Mouse (Mus musculus) T-helper 1 cell (primary cell): ENCODE measurements at regions not wholly inside any gene's neighbourhood (a gene's known extent, or its start where the extent isn't known, plus 50 kb on each side); places are given as distances from the start of the nearest gene placed in this dataset.

Source experiments
- in situ Hi-C: fragments of 300-600 bp; cut with MboI, MseI; formaldehyde crosslinking; loops from one replicate; pipeline ENCODE4 v1.15.1; 2025; ENCODE audit warnings: high pct_unique_total_duplicates

DNA sequence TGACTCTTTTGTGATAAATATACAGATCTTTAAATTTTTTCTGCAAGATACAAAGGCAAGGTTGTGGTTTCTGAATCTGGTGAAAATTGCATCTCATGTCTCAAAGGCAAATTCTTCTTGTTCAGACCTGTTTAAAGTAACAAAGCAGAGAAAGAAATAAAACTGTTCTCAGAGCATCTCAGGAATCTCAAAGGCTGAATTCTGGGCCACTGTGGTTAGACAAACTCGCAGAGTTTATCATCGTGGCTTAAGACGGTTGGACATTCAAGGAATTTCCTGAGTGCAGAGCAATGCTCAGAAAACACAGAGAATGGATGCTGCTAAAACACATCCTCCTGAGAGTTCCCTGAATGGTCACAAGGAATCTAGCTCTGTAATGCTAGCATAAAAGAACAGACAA, 429.5 kb upstream of the Pbx1 start:
- in situ Hi-C loops: no loop called here

DNA sequence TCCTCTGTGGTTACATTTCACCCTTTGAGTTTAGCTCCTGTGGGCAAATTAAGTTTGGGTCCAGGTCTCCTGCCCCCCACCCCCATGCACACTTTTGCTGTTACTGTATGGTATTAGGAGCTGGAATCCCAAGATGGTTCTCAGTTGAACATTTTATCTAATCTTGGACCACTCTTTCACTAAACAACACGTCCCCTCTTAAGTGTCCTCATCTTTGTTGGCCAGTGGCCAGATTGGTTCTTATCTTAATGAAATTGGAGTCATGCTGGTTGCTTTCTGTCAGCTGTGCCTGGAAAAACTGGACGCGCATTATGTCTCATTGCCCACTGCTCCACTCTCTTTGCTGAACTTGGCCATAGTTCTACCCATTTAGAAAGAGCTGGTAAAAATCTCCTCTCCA, 391.1 kb upstream of the Pbx1 start:
- in situ Hi-C loops: no loop called here

DNA sequence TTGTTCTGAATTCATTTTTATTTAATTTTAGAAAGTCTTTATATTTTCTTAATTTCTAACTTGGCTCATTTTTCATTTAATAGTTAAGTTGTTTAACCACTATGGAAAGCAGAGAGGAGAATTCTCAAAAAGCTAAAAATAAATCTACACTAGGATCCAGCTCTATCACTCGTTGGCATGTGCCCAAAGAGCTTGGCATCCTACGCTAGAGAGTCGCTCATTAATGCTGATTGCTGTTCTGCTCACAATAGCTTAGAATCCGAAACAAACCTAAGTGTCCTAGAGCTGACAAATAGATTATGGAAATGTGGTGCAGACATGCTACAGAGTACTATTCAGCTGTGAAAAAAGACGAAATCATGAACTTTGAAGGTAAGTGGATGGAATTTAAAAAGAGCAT, 386.3 kb upstream of the Pbx1 start:
- in situ Hi-C loops: no loop called here

DNA sequence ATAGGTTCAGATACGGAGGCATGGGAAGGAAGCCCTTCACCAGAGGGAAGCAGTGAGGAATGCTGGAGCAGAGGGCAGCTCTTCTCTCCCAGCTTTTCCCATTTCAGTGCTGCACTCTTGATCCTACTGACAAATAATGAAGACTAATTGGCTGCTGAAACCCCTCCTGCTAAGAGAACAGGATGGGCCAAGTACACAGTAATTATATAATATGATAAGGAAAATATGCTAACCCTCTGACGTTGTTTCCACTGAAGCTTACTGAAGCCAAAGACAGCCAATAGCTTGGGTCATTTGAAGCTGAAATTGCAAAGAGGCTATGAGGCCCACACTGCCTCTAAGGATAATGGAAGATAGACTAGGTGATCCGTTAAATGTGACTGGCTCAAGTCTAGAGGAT, 375.0 kb upstream of the Pbx1 start:
- in situ Hi-C loops: no loop called here

DNA sequence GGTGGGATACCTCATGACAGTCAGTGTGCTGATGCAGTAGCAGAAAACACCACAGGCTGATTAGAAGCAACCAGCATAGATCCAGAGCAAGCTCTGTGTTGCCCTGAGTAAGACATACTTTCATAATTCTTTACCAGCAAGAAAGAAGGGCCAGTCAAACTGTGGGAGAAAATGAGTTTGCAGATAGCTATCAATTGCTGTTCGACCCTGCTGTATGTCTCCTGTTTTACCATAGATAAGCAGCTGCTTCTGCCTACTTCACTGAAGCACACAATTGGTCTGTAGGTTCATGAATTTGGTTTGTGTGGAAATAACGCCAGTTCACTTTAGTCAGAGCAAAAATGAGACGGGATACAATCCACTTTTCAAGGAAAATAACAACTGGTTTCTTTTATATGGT, 373.4 kb upstream of the Pbx1 start:
- in situ Hi-C loops: no loop called here

DNA sequence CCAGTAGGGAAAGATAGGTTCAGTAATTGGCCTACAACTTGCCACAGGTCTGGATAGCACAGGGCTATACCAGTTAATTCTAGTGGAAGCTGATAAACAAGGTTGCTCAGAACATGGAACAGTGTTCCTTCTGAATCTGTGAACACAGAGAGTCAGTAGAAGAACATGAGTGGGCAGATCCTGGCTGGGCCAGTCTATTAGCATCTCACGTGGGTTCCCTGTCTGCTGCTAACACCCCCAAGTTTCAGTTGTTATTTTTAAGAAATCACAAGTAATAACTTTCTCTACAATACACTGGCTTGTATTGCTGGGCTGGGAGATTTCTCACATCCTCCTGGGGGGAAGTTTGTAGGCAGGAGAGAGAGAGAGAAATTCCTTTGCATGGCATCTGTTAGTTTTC, 369.0 kb upstream of the Pbx1 start:
- in situ Hi-C loops: no loop called here

DNA sequence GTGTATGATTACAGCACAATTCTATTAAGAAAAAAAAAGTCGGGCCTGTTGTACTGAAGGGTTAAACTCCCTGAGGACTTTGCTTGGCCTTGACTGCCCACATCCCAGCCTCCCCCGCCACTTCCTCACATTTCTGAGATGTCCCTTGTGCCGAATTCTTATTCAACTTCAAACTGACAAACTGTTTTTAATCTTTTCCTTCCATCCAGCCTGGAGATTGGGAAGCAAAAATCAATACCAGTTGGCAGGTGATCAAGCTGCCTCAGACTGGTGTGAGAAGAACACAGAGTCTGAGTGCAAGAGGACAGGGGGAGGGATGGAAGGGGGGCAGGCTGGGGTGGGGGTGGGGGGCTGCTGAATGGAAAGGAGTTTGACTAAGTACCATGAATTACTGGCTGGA, 354.7 kb upstream of the Pbx1 start:
- in situ Hi-C loops: loop anchor here (10.0 kb wide), 1 partner anchor 1642 kb away; no protein-coding TSS in a partner anchor

DNA sequence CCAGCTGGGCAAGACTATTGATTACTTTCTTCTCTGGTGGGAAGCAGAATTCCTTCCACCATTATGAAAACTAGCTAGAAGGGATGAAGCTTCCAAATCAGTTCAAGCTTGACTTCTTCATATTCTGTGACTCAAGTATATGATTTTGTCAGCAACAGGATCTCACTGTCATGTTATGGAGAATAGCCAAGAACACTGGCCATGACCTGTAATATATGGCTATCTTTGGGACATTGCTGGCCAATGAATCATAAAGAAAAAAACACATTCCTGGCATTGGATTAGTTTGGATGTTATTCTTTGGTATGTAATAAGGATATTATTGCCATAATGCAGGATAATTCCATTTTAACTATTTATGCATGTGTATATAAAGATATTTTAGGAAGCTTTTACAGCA, 351.8 kb upstream of the Pbx1 start:
- in situ Hi-C loops: loop anchor here (10.0 kb wide), 1 partner anchor 1639 kb away; no protein-coding TSS in a partner anchor

DNA sequence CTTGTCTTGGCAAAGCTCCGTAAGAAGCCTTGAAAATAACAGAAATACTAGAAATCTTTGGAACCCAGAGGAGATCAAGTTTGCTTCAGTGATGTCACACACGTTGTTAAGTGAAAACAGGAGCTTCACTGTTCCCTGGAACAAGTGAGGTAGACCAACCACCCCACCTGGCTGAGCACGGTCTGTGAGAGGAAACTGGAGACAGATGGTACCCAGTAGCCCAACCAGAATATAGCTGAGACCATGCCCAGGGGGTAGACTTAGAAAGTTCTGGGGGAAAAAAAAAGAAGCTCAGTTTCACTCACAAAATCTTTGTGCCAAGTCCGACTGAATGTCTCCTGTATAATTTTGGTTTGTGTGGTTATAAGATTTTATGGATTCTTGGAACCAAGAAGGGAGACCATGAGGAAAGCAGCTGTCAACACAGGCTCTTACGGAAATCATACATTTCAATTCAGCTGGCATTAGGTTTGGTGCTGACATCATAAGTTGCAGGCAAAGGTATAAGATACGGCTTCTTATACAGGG, 332.4 kb upstream of the Pbx1 start:
- in situ Hi-C loops: no loop called here

DNA sequence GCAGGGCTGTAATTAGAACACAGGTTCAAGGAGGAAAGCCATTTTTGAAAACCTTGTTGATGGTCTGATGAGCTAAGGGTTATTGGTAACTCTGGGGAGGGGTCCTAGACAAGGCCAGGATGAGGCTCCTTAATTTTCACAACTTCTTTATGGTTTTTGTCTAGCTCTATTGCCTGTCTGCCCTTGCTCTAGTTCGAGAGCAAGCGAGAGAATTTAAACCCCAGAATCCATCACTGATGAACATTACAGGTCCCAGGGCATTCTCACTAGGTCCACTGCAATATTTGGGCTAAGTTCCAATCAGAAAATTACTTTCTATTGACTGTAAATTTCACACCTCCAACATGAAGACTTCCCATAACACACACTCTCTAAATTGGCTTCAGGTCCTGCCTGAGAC, 329.0 kb upstream of the Pbx1 start:
- in situ Hi-C loops: no loop called here

DNA sequence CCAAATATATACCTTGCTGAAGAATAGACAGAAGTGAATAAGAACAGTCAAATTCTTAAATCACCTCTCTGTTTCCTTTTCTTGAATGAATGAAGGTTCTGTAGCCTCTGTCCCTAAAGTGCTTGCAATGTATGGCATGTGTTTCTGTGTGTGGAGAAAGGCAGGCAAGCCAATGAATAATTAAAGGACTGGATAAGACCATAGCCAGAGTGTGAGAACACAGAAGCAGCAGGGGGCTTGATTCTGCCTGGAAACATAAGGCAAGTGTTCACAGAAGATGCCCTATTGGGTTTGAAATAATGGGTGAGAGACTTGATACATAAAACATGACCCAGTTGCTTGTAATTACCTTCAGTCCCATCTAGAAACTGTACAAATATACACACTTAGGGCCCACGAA, 328.2 kb upstream of the Pbx1 start:
- in situ Hi-C loops: no loop called here

DNA sequence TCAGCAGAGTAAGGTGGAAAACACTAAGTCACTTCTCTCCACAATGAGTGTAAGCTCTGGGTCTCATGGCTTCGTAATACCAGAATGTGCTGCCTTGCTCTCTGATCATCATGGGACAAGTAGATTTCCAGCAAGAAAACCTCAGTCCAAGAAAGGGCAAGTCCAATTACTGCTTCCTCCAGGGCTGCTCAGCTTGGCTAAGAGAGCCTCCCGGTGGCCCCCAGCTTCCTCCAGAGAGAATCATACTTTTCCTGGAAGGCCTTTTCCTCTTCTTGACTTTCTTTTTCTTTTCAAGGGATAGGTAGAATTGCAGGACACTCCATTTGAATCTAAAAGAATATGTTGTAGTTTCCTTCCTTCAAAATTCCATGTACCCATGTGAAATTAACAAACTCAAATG, 326.8 kb upstream of the Pbx1 start:
- in situ Hi-C loops: no loop called here

DNA sequence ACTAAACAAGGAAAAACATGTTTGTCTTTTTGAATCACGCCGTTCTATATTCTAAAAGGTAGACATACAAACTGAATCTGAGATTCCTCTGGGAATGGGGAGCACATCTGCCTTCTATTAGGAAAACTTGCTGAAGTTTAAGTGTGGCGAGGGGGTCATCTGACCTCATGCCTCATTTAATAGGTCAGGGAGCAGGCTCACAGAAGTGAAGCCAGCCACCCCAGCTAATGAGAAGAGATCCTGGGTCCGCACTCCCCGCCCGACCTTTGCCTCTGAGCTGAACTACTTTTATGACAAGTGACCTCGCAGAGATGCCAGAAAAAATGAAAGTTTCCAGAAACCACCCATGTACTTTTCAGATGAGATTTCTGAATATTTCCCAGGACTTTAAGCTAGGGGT, 322.1 kb upstream of the Pbx1 start:
- in situ Hi-C loops: no loop called here

DNA sequence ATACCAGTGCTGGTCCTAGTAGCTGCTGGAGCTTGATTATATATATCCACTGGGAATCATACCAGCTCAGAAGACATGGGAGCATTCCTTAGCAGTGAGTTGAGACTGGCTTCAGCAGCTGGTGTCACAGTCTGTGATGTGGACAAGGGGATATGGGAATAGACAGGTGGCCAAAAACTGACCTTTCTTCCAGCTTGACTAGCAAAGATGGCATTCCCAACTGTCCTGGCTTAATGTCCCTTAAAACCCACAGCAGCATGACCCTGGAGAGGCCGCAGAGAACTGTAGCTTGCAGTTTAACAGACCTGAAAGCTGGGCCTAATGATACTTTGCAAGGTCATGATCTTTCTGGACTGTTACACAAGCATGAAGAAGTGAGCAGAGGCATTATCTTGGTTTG, 311.4 kb upstream of the Pbx1 start:
- in situ Hi-C loops: no loop called here

DNA sequence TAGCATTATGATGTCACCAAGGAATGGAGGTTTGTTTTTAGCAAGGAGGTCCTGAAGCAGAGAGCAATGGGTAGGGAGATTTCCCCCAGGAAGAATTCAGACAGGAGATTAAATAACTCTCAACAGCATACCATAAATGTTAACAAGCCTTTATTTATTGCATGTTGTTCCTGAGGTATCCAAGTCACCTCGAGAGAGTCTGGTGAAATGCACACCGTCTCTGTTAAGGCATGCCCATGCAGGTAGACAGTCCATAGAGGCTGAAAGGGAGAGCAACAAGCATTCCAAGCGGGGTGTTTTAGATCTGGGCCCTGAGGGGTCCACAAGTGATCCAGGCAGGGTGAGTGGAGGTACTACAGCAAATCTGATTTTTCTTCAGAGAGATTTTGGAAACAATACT, 305.9 kb upstream of the Pbx1 start:
- in situ Hi-C loops: no loop called here

DNA sequence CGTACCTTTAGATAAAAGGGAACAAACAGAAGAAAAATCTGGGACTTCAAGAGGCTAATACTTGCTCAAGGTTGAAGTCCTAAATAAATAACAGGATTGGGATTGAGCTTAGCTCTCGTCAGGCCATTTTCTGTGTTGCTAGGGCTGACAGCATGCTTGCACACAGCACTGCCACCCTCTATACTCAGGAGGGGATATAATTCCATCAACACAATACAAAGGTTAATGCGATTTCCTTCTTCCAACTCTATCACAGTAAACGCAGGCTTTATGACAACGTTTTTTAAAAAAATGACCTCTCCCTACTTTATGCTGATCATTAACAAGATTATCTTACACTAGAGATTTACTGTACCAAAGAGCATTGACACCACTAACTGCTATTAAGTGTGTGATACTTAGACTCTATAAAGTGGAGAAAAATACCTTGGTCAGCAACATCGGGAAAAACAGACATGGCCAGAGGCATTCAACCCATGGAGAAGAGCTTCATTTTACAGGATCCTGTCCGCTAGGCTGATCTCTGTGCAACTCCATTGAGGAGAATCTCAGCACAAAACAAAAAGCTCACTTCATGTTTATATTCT, 305.3 kb upstream of the Pbx1 start:
- in situ Hi-C loops: no loop called here

DNA sequence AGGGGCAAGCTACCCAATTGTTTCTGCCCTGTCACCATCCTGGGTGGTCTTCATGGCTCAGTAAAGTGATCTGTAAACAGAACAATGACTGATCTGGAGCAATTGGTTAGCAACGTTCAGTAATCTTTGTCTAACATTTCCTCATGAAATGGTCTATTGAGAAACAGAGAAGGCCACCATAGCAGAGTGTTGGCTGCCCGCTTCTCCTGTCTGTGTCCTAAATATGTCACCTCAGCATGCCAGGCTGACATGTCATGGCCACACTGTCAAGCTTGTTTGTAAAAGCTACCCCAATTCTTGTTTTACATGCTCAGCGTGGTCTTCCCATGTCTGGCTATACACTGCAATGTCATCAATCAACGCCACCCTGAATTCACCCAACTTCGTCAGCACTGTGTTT, 301.0 kb upstream of the Pbx1 start:
- in situ Hi-C loops: no loop called here

DNA sequence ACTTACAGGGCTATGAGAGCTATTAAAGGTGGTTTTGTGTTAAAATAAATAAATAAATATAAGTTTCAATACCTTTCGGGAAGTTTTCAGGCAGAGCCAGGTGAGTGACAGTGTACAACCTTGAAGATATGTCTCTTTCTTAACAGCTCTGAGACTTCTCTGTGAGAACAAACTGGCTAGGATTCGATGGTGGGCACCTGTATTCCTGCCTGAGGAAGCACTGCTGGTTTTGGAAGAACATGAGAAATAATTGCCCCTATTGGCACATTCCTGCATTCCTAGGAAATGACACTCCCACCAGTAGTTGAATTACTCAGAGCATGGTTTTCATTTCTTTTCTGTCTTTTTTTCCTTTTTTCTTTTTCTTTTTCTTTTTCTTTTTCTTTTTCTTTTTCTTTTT, 277.8 kb upstream of the Pbx1 start:
- in situ Hi-C loops: no loop called here

DNA sequence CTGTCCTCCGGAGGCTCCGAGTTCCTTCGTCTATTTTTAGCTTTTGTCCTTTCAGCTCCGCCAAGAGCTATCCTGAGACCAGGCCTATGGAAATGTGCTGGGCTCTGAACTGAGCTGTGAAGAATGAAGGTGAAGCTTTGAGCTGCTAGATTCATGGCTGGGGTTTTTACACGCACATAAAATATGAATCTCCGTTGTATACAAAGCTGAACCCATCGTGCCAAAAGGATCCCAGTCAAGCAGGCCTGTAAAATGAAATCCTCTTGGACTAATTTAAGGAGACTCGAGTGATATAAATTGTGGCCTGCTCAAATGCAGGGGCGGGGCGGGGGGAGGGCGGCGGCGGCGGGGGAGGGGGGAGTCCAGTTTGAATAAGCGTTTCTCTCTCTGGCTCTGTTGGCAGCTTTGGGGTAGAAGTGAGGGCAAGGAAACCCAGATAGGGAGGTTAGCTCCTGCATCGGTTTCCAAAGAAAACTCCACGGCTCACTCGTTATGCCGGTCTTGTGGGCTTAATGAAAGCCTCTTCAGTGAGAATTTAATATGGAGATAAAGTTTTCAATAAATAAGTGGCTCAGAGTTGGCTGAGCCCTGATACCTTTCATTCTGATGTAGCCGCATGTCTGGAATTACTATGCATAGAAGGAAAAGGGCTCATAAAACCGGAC, 277.1 kb upstream of the Pbx1 start:
- in situ Hi-C loops: no loop called here

DNA sequence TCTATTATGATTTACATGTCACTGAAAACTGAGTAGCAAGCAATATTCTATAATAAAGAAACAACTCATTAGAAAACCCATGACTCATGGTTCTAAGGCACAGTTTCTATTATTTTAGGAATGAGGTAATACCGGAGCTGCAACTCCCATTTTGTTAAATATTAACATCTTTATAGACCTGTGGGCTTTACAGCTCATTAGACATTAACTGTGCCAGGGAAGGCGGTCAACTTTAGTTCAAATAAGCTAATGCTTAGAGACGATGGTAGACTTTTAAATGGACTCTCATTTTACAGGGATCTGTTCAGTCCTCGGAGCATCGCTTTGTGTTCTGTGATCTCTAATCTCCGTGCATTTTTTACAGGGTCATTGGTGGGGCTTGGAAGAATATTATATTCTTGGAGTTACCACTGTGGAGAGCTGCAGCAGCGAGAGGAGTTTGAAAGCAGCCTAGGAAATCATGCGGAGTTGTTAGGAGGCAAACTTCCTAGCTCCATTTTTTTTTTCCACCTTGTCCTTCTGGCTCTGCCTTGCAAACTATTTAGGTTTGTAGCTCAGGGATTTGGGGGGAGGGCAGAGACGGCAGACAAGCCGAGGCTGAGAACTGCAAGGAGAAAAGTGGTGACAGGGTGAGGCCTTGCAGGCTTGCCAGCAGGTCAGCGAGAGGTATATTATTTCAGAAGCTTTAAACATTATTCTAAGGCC, 276.2 kb upstream of the Pbx1 start:
- in situ Hi-C loops: no loop called here

DNA sequence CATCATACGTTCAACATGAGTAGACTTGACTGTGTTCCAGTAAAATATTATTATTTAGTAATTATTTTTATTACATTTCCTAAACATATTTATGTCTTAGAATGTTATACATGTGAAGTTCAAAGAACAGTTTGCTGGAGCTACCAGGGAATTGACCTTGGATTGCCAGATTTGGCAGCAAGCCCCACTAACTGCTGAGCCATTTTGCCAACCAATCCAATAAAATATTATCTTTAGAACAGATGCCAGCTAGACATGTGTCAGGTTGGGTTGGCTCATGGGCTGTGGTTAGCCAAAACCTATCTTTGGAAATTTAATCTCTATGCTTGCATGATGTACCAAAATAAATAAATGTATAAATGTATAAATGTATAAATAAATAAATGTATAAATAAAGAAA, 265.3 kb upstream of the Pbx1 start:
- in situ Hi-C loops: no loop called here

DNA sequence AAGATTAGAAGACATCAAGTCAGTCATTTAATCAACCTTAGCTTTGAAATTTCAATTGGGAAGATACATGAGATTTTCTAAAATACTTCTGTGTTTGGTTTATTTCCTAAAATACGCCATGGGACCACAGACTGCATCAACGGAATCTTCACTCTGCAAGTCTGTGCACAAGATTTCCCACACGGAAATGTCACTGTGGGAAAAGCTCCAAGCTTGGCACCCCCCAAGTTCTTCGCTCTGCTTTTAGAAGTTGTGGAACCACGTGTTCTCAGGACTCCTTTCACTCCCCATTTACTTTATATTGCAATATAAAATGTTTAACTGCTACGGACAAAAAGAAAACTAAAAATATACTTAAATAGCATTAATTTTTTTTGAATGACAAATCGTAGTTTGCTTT, 254.8 kb upstream of the Pbx1 start:
- in situ Hi-C loops: loop anchor here (10.0 kb wide), 1 partner anchor 1582 kb away; no protein-coding TSS in a partner anchor

DNA sequence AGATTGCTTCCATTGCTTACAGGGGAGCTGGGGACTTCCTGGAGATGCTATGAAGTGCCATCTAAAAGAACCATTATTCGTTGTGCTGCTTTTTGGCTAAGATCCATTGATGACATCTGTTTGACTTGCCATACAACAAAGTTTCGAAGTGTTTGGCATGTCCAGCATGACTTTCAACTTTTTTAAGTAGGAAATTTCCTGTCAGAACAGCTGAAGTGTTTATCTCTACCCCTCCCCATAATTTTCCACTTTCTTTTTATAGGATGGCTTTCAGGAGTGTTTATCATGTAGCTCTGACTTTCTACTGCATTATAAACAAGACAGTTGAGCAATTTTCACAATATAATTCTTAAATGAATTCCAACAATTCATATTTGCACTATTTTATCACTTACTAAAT, 253.1 kb upstream of the Pbx1 start:
- in situ Hi-C loops: loop anchor here (10.0 kb wide), 1 partner anchor 1580 kb away; no protein-coding TSS in a partner anchor
